In the genomic region with DNA sequence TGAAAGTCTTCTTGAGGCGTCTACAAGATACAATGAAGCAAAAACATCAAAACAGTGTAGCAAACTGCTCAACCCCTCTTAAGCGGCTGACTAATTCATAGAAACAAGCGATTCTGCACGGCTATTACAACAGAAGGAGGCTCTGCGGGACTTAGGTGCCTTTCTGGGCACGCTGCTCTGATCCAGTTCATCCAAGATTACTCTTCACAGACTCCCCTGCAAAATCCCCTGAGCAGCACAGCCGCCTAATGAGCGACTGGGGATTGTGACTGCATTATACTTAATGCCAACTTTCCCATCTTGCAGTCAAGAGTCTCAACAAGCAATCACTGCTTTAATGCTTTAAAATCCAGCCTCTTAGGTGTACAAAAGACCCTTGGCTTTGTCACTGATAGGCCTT, we compare ENCODE assay signal across 15 mouse cellular contexts. TPM values are rescaled to one million over a fixed set of nuclear protein-coding genes. Genes with fewer than 3 reads are reported as not detected.
A peak's percentile ranks its signal among the peaks of the same experiment; 100 is the strongest.
DNase-seq lines count a peak whose midpoint lies in the region; ATAC-seq lines count a peak whose summit lies in the region.
"Had no signal": no experiment of that assay in that cellular context is flagged by ENCODE, and none has a peak within 500 bp of the region (broad histone marks: within the 10 kb centered on the region; RNA-seq: fewer than 3 reads in every experiment).

No protein-coding gene starts in this region.

- 22% methylated on average over 8 of the region's 8 CpGs for WGBS in midbrain, embryonic 12.5 days
- WGBS in intestine, embryonic 15.5 days = 81% methylated on average over 8 of the region's 8 CpGs

- 0 out of 2 replicates have a peak overlapping the region, but pooled peaks have one; percentile 3 for H3K27ac ChIP-seq in midbrain, embryonic 12.5 days (replicated peaks)
- H3K27ac ChIP-seq in intestine, embryonic 15.5 days = no peak overlapping the region
- H3K27ac ChIP-seq: heart, embryonic 15.5 days; kidney, embryonic 15.5 days; layer of hippocampus, adult 2 months; liver, embryonic 12.5 days had no signal

- peaks cover 27% of the 10 kb centered on the region for H3K27me3 ChIP-seq in midbrain, embryonic 12.5 days
- no peaks in the 10 kb centered on the region for H3K27me3 ChIP-seq in intestine, embryonic 15.5 days (replicated peaks)
- H3K27me3 ChIP-seq: CH12.LX; heart, embryonic 15.5 days; kidney, embryonic 15.5 days; liver, embryonic 12.5 days had no signal

- peak; percentile 75; the same call in 1 of the 2 replicates for ATAC-seq in cerebellum, adult (ENCODE audit: insufficient number of reproducible peaks, low FRiP score, low TSS enrichment)
- ATAC-seq in midbrain, embryonic 12.5 days (ENCODE audit: low FRiP score, low read depth) = no peak
- ATAC-seq in intestine, embryonic 15.5 days = no peak
- ATAC-seq: liver, embryonic 12.5 days; lung, postnatal 0 days had no signal

- peaks cover 26% of the 10 kb centered on the region; the same call in 1 of the 2 replicates for H3K4me1 ChIP-seq in midbrain, embryonic 12.5 days
- H3K4me1 ChIP-seq in intestine, embryonic 15.5 days (replicated peaks) = peaks cover 14% of the 10 kb centered on the region

- no peak for DNase-seq in cerebellum, postnatal 4 days (ENCODE audit: low spot score in 2 of 2)
- peak; percentile 56 for DNase-seq in testis, postnatal 14 days (ENCODE audit: low spot score)
- no peak for DNase-seq in testis, postnatal 10 days (ENCODE audit: low spot score)
- no peak for DNase-seq in yolk sac, embryonic 10.5 days (ENCODE audit: low spot score)
- DNase-seq in natural killer cell, adult 2 months (ENCODE audit: low spot score in 2 of 2) = no peak
- DNase-seq: right cerebral cortex, postnatal 14 days had no signal

- no peaks in the 10 kb centered on the region for H3K36me3 ChIP-seq in midbrain, embryonic 12.5 days
- no peaks in the 10 kb centered on the region for H3K36me3 ChIP-seq in intestine, embryonic 15.5 days
- H3K36me3 ChIP-seq: heart, embryonic 15.5 days; kidney, embryonic 15.5 days; liver, embryonic 12.5 days had no signal

- H3K9me3 ChIP-seq in midbrain, embryonic 12.5 days = no peaks in the 10 kb centered on the region
- no peaks in the 10 kb centered on the region for H3K9me3 ChIP-seq in intestine, embryonic 15.5 days
- H3K9me3 ChIP-seq: heart, embryonic 15.5 days; kidney, embryonic 15.5 days; liver, embryonic 12.5 days had no signal

- no peak overlapping the region for H3K9ac ChIP-seq in midbrain, embryonic 12.5 days (replicated peaks)
- H3K9ac ChIP-seq in intestine, embryonic 15.5 days = no peak overlapping the region
- H3K9ac ChIP-seq: heart, embryonic 15.5 days; kidney, embryonic 15.5 days; liver, embryonic 12.5 days had no signal

- no peak overlapping the region for H3K4me3 ChIP-seq in midbrain, embryonic 12.5 days
- H3K4me3 ChIP-seq in intestine, embryonic 15.5 days (replicated peaks) = no peak overlapping the region
- H3K4me3 ChIP-seq: heart, embryonic 15.5 days; kidney, embryonic 15.5 days; layer of hippocampus, adult 2 months; liver, embryonic 12.5 days had no signal

- H3K4me2 ChIP-seq in midbrain, embryonic 12.5 days (replicated peaks) = no peak overlapping the region
- H3K4me2 ChIP-seq in intestine, embryonic 15.5 days (replicated peaks) = no peak overlapping the region
- H3K4me2 ChIP-seq: heart, embryonic 15.5 days; kidney, embryonic 15.5 days; liver, embryonic 12.5 days had no signal

RNA-seq across cellular contexts. Expression of gene Zbtb40, which starts 10.5 kb away (rescaled TPM):
- 5.9 and 7.7 TPM in 2 replicates for polyA plus RNA-seq in midbrain, embryonic 12.5 days (2016; fragmentation: Nextera tagmentation; extraction: Ambion mirVana)
- polyA plus RNA-seq in intestine, embryonic 15.5 days (2015; fragmentation: Nextera tagmentation; extraction: Ambion mirVana) = 2.9 and 3.9 TPM in 2 replicates
